Mouse (Mus musculus): ENCODE results near the gene Aes. TPM values are rescaled to one million over a fixed set of nuclear protein-coding genes. Genes with fewer than 3 reads are reported as not detected.

Aes gene
- polyA plus RNA-seq, 1 experiment from 2014 or later, result 280 TPM

DNA sequence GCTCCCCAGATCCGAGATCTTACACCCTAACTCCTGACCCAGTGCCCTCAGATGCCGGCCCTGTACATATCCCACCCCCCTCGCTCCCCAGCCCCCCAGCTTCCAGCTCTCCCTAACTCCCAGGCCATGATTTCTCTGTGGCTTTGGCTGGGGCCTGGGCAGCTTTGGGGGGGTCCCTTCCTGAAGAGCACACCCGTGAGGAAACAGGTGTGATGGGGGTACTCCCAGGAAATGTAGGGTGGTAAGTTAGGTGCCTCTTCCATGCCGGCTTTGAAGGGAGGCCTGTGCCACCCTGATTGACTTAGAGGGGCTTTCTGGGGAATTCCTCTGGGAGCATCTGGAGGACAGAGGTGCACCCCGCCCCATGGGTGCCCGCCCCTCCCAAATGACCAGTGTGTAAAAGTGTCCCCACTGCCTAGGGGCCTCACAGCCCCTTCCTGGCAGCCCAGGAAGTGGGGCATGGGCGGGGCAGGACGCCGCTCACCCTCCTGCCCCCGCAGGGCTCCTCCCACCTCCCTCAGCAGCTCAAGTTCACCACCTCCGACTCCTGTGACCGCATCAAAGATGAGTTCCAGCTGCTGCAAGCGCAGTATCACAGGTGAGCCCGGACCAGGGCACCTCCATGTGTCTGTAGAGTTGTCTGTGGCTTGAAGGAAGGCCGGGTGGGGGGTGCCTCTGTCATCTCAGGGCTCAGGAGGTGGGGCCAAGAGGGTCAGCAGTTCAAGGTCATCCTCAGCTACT is 1.6 kb downstream of the Aes start:
- no peak; the same call in 1 of the 2 replicates for ATAC-seq (ENCODE audit: low FRiP score)
- H3K4me1 ChIP-seq (replicated peaks; ENCODE audit: control insufficient read depth, insufficient read depth, low read length), result peaks cover 19% of the 10 kb centered on the region
- DNase-seq (ENCODE audit: low spot score), result no peak
- H3K27me3 ChIP-seq (ENCODE audit: control insufficient read depth, insufficient read depth, low read length), result peaks cover 10% of the 10 kb centered on the region
- WGBS, result 20% methylated on average over 16 of the region's 16 CpGs
- no peak overlapping the region for H3K27ac ChIP-seq (ENCODE audit: low read depth, low read length)
- H3K9ac ChIP-seq (ENCODE audit: low read depth, low read length), result peak overlapping the region; percentile 99
- peak overlapping the region; percentile 92 for H3K4me2 ChIP-seq (replicated peaks; ENCODE audit: low read depth, low read length)
- no peaks in the 10 kb centered on the region for H3K36me3 ChIP-seq (ENCODE audit: control insufficient read depth, insufficient read depth, low read length)
- H3K9me3 ChIP-seq (ENCODE audit: control insufficient read depth, low read length), result no peaks in the 10 kb centered on the region
- H3K4me3 ChIP-seq (ENCODE audit: low read depth, low read length), result peak overlapping the region; percentile 90

DNA sequence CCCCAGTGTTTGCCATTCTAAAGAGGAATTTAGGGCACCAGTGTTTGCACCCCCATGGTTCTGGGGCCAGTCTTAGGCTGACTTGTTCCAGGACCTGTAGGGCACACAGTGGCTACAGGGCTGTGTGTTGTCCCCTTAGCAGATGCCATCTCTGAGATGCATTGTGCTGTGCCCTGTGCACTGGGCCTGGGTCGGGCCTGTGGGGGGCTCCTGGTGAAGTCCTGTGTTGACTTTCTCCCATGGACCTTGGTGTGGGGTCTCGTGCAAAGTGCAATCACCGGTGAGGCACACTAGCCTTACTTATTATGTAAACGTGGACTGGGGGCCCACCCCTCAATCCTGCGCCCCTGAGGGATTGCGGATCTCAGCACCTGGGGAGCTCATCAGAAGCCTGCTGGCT is 3.1 kb downstream of the Aes start:
- Histone ChIP-seq H3K9me3 (ENCODE audit: control insufficient read depth, low read length) (no peaks in the 10 kb centered on the region), H3K4me2 (replicated peaks; ENCODE audit: low read depth, low read length) (no peak overlapping the region), H3K9ac (ENCODE audit: low read depth, low read length) (no peak overlapping the region), H3K4me3 (ENCODE audit: low read depth, low read length) (no peak overlapping the region), H3K27ac (ENCODE audit: low read depth, low read length) (no peak overlapping the region), H3K36me3 (ENCODE audit: control insufficient read depth, insufficient read depth, low read length) (no peaks in the 10 kb centered on the region), H3K4me1 (replicated peaks; ENCODE audit: control insufficient read depth, insufficient read depth, low read length) (peaks cover 19% of the 10 kb centered on the region), H3K27me3 (ENCODE audit: control insufficient read depth, insufficient read depth, low read length) (peaks cover 24% of the 10 kb centered on the region)
- ATAC-seq (ENCODE audit: low FRiP score), result no peak
- WGBS, result 77% methylated on average over 6 of the region's 6 CpGs
- no peak for DNase-seq (ENCODE audit: low spot score)

DNA sequence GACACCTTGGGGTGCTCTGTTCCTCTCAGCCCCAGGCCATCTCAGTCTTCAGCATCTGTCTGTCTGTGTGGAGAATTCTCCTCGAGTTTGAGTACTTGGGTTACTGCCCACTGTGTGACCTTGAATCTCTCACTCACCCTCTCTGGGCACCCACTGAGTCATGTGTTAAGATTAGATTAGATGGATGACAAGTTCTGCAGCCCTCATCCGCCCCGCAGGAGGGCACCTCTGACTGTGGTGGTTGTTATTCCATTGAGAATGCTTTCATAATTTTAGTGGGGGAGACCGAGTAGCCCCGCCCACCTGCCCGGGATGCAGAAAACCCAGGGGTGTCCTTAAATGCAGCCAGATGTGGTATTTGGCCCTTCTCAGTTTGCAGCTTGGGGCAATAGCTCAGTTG is 4.2 kb downstream of the Aes start:
- peaks cover 21% of the 10 kb centered on the region for H3K4me1 ChIP-seq (replicated peaks; ENCODE audit: control insufficient read depth, insufficient read depth, low read length)

DNA sequence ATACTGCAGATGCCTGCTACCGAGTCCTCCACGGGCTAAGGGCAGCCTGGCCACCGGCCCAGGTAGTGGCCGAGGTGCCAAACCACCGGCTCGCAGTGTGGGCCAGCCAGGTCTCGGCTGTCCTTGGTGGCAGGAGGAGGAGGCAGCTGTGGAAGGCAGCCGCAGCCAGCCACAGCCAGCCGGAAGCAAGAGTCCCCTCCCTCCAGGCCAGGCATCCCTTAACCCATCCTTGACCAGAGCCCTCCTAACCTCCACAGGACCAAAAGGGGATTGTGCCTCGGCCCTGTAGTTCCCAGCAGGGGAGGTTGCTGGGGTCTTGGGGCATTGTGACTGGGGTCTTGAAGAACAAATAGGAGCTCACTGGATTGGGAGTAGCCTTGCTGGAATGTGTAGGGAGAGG is 4.9 kb downstream of the Aes start:
- no peaks in the 10 kb centered on the region for H3K36me3 ChIP-seq (ENCODE audit: control insufficient read depth, insufficient read depth, low read length)
- no peak for ATAC-seq (ENCODE audit: low FRiP score)
- peaks cover 34% of the 10 kb centered on the region for H3K27me3 ChIP-seq (ENCODE audit: control insufficient read depth, insufficient read depth, low read length)
- peaks cover 25% of the 10 kb centered on the region for H3K4me1 ChIP-seq (replicated peaks; ENCODE audit: control insufficient read depth, insufficient read depth, low read length)
- 1% methylated on average over 10 of the region's 10 CpGs for WGBS
- H3K27ac ChIP-seq (ENCODE audit: low read depth, low read length), result no peak overlapping the region
- H3K9ac ChIP-seq (ENCODE audit: low read depth, low read length), result no peak overlapping the region
- H3K4me3 ChIP-seq (ENCODE audit: low read depth, low read length), result peak overlapping the region; percentile 12; the same call in 1 of the 2 replicates
- peak; percentile 49 for DNase-seq (ENCODE audit: low spot score)
- peak overlapping the region; percentile 21; the same call in 1 of the 2 replicates for H3K4me2 ChIP-seq (replicated peaks; ENCODE audit: low read depth, low read length)
- no peaks in the 10 kb centered on the region for H3K9me3 ChIP-seq (ENCODE audit: control insufficient read depth, low read length)

More for the DNA sequence above, 4.2 kb downstream of the Aes start:
- 47% methylated on average over 6 of the region's 6 CpGs for WGBS
- H3K9ac ChIP-seq (ENCODE audit: low read depth, low read length), result no peak overlapping the region
- peaks cover 31% of the 10 kb centered on the region for H3K27me3 ChIP-seq (ENCODE audit: control insufficient read depth, insufficient read depth, low read length)
- no peaks in the 10 kb centered on the region for H3K9me3 ChIP-seq (ENCODE audit: control insufficient read depth, low read length)
- ATAC-seq (ENCODE audit: low FRiP score), result no peak
- no peaks in the 10 kb centered on the region for H3K36me3 ChIP-seq (ENCODE audit: control insufficient read depth, insufficient read depth, low read length)
- peak overlapping the region; percentile 21; the same call in 1 of the 2 replicates for H3K4me2 ChIP-seq (replicated peaks; ENCODE audit: low read depth, low read length)
- no peak overlapping the region for H3K4me3 ChIP-seq (ENCODE audit: low read depth, low read length)
- no peak overlapping the region for H3K27ac ChIP-seq (ENCODE audit: low read depth, low read length)
- DNase-seq (ENCODE audit: low spot score), result no peak

DNA sequence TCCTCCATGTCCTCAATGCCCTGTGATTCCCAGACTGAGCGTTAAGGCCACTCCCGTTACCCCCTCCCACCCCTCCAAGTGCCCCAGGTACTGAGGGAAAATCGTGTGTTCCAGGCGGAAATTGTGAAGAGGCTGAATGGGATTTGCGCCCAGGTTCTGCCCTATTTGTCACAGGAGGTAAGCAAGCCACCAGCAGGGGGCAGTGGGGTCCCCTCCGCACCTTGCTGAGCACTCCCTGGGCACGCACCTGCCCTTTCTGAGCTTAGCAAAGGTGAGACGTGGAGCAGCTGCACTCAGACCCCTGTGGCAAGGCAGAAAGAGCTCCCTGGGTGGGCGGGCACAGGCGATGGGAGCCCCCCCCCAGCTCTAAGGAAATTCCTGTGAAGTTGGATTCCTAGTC is 5.4 kb downstream of the Aes start:
- ATAC-seq (ENCODE audit: low FRiP score), result no peak
- no peak overlapping the region for H3K27ac ChIP-seq (ENCODE audit: low read depth, low read length)
- no peak overlapping the region for H3K9ac ChIP-seq (ENCODE audit: low read depth, low read length)
- no peak overlapping the region for H3K4me2 ChIP-seq (replicated peaks; ENCODE audit: low read depth, low read length)
- peak; percentile 73 for DNase-seq (ENCODE audit: low spot score)
- no peaks in the 10 kb centered on the region for H3K36me3 ChIP-seq (ENCODE audit: control insufficient read depth, insufficient read depth, low read length)
- H3K4me1 ChIP-seq (replicated peaks; ENCODE audit: control insufficient read depth, insufficient read depth, low read length), result peaks cover 27% of the 10 kb centered on the region
- H3K9me3 ChIP-seq (ENCODE audit: control insufficient read depth, low read length), result no peaks in the 10 kb centered on the region
- peaks cover 39% of the 10 kb centered on the region for H3K27me3 ChIP-seq (ENCODE audit: control insufficient read depth, insufficient read depth, low read length)
- 13% methylated on average over 10 of the region's 10 CpGs for WGBS
- H3K4me3 ChIP-seq (ENCODE audit: low read depth, low read length), result no peak overlapping the region

DNA sequence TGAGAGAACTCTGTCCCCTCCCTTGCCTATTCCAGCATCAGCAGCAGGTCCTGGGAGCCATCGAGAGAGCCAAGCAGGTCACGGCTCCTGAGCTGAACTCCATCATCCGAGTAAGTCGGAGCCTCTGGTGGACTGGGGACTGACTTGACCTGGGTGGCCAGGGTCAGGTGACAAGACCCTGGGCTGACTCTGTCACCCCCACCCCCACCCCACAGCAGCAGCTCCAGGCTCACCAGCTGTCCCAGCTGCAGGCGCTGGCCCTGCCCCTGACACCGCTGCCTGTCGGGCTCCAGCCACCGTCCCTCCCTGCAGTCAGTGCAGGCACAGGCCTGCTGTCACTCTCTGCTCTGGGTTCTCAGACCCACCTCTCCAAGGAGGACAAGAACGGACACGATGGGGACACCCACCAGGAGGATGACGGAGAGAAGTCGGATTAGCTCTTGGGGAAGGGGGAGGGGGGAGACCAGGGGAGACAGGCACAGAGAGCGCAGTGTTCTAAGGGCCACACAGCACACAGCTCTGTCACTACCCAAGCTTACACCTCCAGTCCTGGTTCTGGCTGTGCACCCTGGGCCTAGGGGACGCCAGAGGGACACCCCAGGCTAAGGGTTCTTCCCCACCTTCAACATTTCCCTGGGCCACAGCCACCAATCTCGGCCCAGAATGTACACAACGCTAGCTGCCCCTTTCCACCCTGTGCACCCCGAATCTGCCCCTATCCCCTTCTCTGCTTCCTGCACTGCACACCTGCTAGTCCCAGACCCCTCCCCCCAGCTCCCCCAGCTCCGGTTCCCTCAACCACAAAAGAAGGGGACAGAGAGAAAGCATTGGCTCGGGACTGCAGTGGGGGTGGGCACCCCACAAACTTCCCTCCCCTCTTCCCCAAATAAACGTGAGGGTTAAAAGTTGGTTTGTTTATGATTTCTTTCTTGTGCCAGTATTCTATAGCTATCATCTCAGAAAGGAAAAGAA is 6.3 kb downstream of the Aes start:
- no peak overlapping the region for H3K27ac ChIP-seq (ENCODE audit: low read depth, low read length)
- H3K4me2 ChIP-seq (replicated peaks; ENCODE audit: low read depth, low read length), result no peak overlapping the region
- H3K9ac ChIP-seq (ENCODE audit: low read depth, low read length), result no peak overlapping the region

DNA sequence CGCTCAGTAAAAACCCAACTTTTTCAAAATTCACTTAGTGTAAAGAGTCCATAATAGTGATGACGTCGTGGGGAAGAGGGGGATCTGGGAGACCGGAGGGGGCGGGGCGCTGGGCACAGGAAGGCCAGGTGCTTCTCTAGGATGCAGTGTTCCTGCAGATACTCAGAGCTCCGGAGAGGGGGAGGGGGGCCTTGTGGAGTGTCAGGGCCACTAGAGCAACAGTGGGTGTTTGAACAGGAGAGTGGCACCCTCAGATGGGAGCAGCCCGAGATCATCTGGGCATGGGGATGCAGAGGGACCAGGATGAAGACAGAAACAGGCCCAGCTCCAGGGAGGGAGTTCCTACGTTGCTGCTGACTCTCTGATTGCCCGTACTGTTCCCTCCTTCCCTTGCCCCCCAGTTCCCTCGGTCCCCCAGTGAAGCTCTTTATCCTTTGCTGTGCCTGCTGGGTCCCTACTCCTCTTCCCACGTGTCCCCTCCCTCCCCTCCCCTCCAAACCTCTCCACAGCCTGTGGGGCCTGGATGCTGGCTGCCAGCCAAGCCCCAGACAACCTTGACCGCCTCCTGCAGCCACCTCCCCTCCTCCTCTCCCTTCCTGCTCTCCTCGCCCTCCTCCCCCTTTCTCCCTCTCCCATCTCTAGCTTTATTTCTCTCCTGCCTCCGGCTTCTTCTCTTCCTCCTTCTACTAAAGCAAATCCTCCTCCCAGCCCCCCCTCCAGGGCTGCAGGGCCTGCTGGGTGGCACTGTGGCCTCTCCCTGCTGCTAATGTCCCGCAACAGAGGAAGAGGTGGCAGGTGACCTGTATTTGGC is 9.3 kb downstream of the Aes start:
- Histone ChIP-seq H3K4me3 (ENCODE audit: low read depth, low read length) (no peak overlapping the region), H3K4me2 (replicated peaks; ENCODE audit: low read depth, low read length) (no peak overlapping the region; the same call in 1 of the 2 replicates), H3K9me3 (ENCODE audit: control insufficient read depth, low read length) (no peaks in the 10 kb centered on the region), H3K27me3 (ENCODE audit: control insufficient read depth, insufficient read depth, low read length) (peaks cover 57% of the 10 kb centered on the region), H3K9ac (ENCODE audit: low read depth, low read length) (no peak overlapping the region), H3K36me3 (ENCODE audit: control insufficient read depth, insufficient read depth, low read length) (no peaks in the 10 kb centered on the region), H3K4me1 (replicated peaks; ENCODE audit: control insufficient read depth, insufficient read depth, low read length) (peaks cover 40% of the 10 kb centered on the region), H3K27ac (ENCODE audit: low read depth, low read length) (peak overlapping the region; percentile 55; the same call in 1 of the 2 replicates)
- DNase-seq (ENCODE audit: low spot score) (peak; percentile 72), ATAC-seq (ENCODE audit: low FRiP score) (no peak)
- 9% methylated on average over 15 of the region's 16 CpGs for WGBS

More for the DNA sequence above, 6.3 kb downstream of the Aes start:
- Histone ChIP-seq H3K4me3 (ENCODE audit: low read depth, low read length) (no peak overlapping the region), H3K9me3 (ENCODE audit: control insufficient read depth, low read length) (no peaks in the 10 kb centered on the region), H3K36me3 (ENCODE audit: control insufficient read depth, insufficient read depth, low read length) (no peaks in the 10 kb centered on the region), H3K27me3 (ENCODE audit: control insufficient read depth, insufficient read depth, low read length) (peaks cover 40% of the 10 kb centered on the region), H3K4me1 (replicated peaks; ENCODE audit: control insufficient read depth, insufficient read depth, low read length) (peaks cover 33% of the 10 kb centered on the region)
- no peak for ATAC-seq (ENCODE audit: low FRiP score)
- 24% methylated on average over 20 of the region's 20 CpGs for WGBS
- no peak for DNase-seq (ENCODE audit: low spot score)

DNA sequence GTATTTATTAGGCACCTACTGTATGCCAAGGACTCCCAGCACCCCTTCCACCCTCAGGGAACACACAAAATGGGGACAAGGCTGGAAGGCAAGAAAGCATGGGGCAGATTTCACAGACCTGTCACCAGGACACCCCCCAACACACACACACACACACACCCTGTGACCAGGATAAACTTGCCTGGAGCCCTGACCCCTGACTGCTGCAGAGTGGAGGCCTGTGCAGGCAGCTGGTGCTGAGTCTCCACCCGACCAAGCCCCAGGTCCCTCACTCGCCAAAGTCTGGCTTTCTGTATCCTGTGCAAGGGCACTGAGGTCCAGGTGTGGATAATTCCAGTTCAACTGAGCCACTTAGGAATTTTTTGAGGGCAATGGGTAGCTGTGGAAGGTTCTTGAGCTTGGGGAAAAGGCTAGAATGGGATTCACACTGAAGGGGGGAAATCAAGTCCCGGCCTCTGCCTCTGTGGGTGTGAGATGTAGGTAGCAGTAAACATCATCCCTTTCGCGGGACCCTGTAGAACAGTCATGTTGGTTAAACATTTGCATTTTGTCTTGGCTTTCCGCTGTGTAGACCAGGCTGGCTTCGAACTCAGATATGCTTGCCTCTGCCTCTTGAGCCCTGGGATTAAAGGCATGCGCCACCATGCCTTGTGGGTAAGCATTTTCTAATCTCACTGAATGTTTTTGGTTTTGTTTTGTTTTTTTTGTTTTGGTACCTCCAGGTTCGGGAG is 10.4 kb downstream of the Aes start:
- ATAC-seq (ENCODE audit: low FRiP score), result no peak
- peaks cover 33% of the 10 kb centered on the region for H3K4me1 ChIP-seq (replicated peaks; ENCODE audit: control insufficient read depth, insufficient read depth, low read length)
- no peaks in the 10 kb centered on the region for H3K36me3 ChIP-seq (ENCODE audit: control insufficient read depth, insufficient read depth, low read length)
- H3K9me3 ChIP-seq (ENCODE audit: control insufficient read depth, low read length), result no peaks in the 10 kb centered on the region
- peaks cover 66% of the 10 kb centered on the region for H3K27me3 ChIP-seq (ENCODE audit: control insufficient read depth, insufficient read depth, low read length)
- H3K9ac ChIP-seq (ENCODE audit: low read depth, low read length), result no peak overlapping the region
- 42% methylated on average over 9 of the region's 9 CpGs for WGBS
- H3K27ac ChIP-seq (ENCODE audit: low read depth, low read length), result peak overlapping the region; percentile 67
- H3K4me2 ChIP-seq (replicated peaks; ENCODE audit: low read depth, low read length), result no peak overlapping the region
- DNase-seq (ENCODE audit: low spot score), result no peak
- no peak overlapping the region for H3K4me3 ChIP-seq (ENCODE audit: low read depth, low read length)

All from hindbrain, embryonic 11.5 days (tissue).